Mouse (Mus musculus): ENCODE measurements around the gene Tab1. TPM values are rescaled to one million over a fixed set of nuclear protein-coding genes. Genes with fewer than 3 reads are reported as not detected.
A peak's percentile ranks its signal among the peaks of the same experiment; 100 is the strongest.

Tab1 gene
- polyA plus RNA-seq, 1 experiment from 2014 or later: 28.7 TPM

DNA sequence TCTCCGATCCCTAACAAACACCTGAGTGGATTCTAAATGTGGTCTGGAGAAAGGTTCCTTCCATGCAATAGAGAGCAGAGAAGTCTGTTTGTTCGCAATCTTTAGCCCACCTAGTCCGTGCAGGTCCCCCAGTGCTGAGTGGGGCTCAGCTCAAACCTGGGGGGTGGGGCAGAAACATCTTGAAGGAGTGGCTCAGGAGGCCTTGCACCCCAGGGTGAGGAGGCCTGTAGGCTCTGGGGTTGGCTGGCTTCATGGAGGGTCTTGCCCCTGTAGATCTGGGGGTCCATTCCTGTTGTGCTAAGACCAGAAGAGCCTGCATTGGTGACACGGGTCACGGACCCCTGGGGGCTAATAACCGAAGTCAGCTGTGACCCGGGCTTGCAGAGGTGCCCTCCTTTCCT lies 40.9 kb upstream of the Tab1 start:
- Histone ChIP-seq H3K9ac (ENCODE audit: low read depth, low read length) (peak overlapping the region; percentile 84), H3K27me3 (replicated peaks; ENCODE audit: control insufficient read depth, insufficient read depth, low read length) (peaks cover 18% of the 10 kb centered on the region)
- WGBS: 29% methylated on average over 7 of the region's 7 CpGs

DNA sequence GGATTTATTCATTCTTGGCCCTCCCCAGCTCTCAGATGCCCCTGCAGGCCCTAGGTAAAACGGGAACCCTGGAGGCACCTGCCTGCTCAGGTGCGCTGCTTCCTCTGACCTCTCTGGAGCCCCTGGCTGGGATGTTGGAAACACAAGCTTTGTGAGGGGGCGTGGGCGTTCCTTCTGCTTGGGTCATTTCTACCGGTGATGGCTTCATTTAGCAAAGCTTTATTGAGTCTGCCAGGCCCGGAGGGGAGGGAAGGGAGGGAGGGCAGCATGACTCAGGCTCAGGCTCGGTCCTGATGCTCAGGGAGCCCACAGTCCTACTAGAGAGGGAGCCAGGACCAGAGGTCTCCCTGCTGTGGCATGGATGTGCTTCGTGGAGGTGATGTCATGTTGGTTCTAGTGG lies 40.3 kb upstream of the Tab1 start:
- WGBS: 35% methylated on average over 8 of the region's 8 CpGs
- Histone ChIP-seq H3K9me3 (ENCODE audit: control insufficient read depth, low read length) (no peaks in the 10 kb centered on the region), H3K27ac (ENCODE audit: low read depth, low read length) (no peak overlapping the region), H3K4me2 (peak overlapping the region; percentile 98), H3K4me3 (ENCODE audit: low read depth, low read length) (peak overlapping the region; percentile 79; the same call in 1 of the 2 replicates), H3K4me1 (replicated peaks; ENCODE audit: control insufficient read depth, insufficient read depth, low read length) (peaks cover 30% of the 10 kb centered on the region), H3K27me3 (replicated peaks; ENCODE audit: control insufficient read depth, insufficient read depth, low read length) (peaks cover 18% of the 10 kb centered on the region), H3K9ac (ENCODE audit: low read depth, low read length) (no peak overlapping the region), H3K36me3 (ENCODE audit: control insufficient read depth, insufficient read depth, low read length) (no peaks in the 10 kb centered on the region)
- DNase-seq (ENCODE audit: low spot score) (no peak), ATAC-seq (replicated peaks; ENCODE audit: low FRiP score) (no peak)

More for the DNA sequence above, 40.9 kb upstream of the Tab1 start:
- Histone ChIP-seq H3K4me2 (peak overlapping the region; percentile 98), H3K27ac (ENCODE audit: low read depth, low read length) (no peak overlapping the region), H3K4me3 (ENCODE audit: low read depth, low read length) (peak overlapping the region; percentile 79), H3K4me1 (replicated peaks; ENCODE audit: control insufficient read depth, insufficient read depth, low read length) (peaks cover 28% of the 10 kb centered on the region), H3K9me3 (ENCODE audit: control insufficient read depth, low read length) (no peaks in the 10 kb centered on the region), H3K36me3 (ENCODE audit: control insufficient read depth, insufficient read depth, low read length) (no peaks in the 10 kb centered on the region)
- ATAC-seq (replicated peaks; ENCODE audit: low FRiP score): no peak
- no peak for DNase-seq (ENCODE audit: low spot score)

DNA sequence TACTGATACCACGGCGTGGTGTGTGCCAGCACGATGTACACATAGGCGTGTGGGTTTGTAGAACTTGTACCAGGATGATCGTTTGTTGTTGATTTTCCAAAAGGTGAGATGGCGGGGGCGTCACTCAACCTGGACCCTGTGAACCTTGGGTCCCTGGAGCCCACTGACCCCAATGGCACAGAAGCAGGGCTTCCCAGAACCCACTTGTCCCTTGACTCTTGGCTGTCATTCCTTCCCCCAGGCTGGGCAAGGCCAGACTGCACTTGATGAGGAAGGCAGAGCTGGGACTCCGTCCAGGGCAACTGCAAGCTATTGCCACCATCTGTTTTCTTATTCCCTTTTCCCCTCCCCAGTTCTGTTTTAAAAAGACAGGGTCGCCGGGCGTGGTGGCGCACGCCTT lies 38.7 kb upstream of the Tab1 start:
- Histone ChIP-seq H3K27ac (ENCODE audit: low read depth, low read length) (no peak overlapping the region), H3K9ac (ENCODE audit: low read depth, low read length) (no peak overlapping the region), H3K36me3 (ENCODE audit: control insufficient read depth, insufficient read depth, low read length) (no peaks in the 10 kb centered on the region), H3K27me3 (replicated peaks; ENCODE audit: control insufficient read depth, insufficient read depth, low read length) (peaks cover 18% of the 10 kb centered on the region), H3K9me3 (ENCODE audit: control insufficient read depth, low read length) (no peaks in the 10 kb centered on the region), H3K4me1 (replicated peaks; ENCODE audit: control insufficient read depth, insufficient read depth, low read length) (peaks cover 44% of the 10 kb centered on the region), H3K4me3 (ENCODE audit: low read depth, low read length) (no peak overlapping the region), H3K4me2 (no peak overlapping the region)
- DNase-seq (ENCODE audit: low spot score) (no peak), ATAC-seq (replicated peaks; ENCODE audit: low FRiP score) (no peak)
- WGBS: 93% methylated on average over 13 of the region's 13 CpGs

DNA sequence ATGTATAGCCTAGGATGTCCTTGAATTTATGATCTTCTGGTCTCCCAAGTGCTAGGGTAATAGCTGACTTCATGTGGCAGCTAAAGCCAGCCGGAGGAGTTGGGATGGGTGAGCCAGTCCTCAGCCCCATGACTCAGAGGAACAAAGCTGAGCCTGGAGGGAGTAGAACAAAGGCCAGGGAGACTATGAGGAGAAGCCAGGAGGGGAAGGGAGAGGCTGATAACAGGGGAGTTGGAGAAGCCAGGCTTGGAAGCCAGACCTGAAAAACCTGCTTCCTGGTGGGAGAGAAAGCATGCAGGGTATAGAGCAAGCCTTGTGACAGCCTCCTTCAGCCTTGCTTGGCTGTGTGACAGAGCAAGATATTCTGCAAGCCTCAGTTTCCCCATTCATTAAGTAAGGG lies 37.3 kb upstream of the Tab1 start:
- Histone ChIP-seq H3K9me3 (ENCODE audit: control insufficient read depth, low read length) (no peaks in the 10 kb centered on the region), H3K27me3 (replicated peaks; ENCODE audit: control insufficient read depth, insufficient read depth, low read length) (peaks cover 18% of the 10 kb centered on the region), H3K36me3 (ENCODE audit: control insufficient read depth, insufficient read depth, low read length) (no peaks in the 10 kb centered on the region), H3K4me3 (ENCODE audit: low read depth, low read length) (no peak overlapping the region), H3K4me2 (no peak overlapping the region), H3K27ac (ENCODE audit: low read depth, low read length) (no peak overlapping the region), H3K9ac (ENCODE audit: low read depth, low read length) (no peak overlapping the region), H3K4me1 (replicated peaks; ENCODE audit: control insufficient read depth, insufficient read depth, low read length) (peaks cover 45% of the 10 kb centered on the region)
- ATAC-seq (replicated peaks; ENCODE audit: low FRiP score): no peak
- no peak for DNase-seq (ENCODE audit: low spot score)
- 81% methylated on average over 1 of the region's 1 CpGs for WGBS

DNA sequence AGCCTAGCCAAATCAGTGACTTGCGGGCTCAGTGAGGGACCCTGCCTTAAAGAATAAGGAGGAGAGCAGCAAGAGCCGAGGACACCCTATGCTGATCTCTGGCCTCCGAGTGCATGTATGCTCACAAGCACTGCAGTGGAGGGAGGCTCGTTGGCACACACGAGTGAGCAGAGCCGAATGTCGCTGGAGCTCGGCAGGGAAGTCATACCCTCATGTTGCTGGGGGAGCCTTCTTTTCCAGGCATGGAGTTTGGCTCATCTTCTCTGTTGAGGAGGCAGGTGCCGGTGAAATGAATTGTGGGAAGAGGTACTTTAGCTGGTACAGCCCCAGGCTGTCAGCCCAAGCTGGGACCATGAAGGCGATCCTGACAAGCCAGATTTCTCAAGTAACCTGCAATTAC lies 36.5 kb upstream of the Tab1 start:
- peak overlapping the region; percentile 55 for H3K4me2 ChIP-seq
- DNase-seq (ENCODE audit: low spot score): no peak
- H3K9me3 ChIP-seq (ENCODE audit: control insufficient read depth, low read length): no peaks in the 10 kb centered on the region
- peak overlapping the region; percentile 58 for H3K9ac ChIP-seq (ENCODE audit: low read depth, low read length)
- H3K4me3 ChIP-seq (ENCODE audit: low read depth, low read length): peak overlapping the region; percentile 11; the same call in 1 of the 2 replicates
- H3K4me1 ChIP-seq (replicated peaks; ENCODE audit: control insufficient read depth, insufficient read depth, low read length): peaks cover 45% of the 10 kb centered on the region
- ATAC-seq (replicated peaks; ENCODE audit: low FRiP score): no peak
- H3K27me3 ChIP-seq (replicated peaks; ENCODE audit: control insufficient read depth, insufficient read depth, low read length): peaks cover 15% of the 10 kb centered on the region
- 76% methylated on average over 10 of the region's 10 CpGs for WGBS
- no peaks in the 10 kb centered on the region for H3K36me3 ChIP-seq (ENCODE audit: control insufficient read depth, insufficient read depth, low read length)
- peak overlapping the region; percentile 88 for H3K27ac ChIP-seq (ENCODE audit: low read depth, low read length)

DNA sequence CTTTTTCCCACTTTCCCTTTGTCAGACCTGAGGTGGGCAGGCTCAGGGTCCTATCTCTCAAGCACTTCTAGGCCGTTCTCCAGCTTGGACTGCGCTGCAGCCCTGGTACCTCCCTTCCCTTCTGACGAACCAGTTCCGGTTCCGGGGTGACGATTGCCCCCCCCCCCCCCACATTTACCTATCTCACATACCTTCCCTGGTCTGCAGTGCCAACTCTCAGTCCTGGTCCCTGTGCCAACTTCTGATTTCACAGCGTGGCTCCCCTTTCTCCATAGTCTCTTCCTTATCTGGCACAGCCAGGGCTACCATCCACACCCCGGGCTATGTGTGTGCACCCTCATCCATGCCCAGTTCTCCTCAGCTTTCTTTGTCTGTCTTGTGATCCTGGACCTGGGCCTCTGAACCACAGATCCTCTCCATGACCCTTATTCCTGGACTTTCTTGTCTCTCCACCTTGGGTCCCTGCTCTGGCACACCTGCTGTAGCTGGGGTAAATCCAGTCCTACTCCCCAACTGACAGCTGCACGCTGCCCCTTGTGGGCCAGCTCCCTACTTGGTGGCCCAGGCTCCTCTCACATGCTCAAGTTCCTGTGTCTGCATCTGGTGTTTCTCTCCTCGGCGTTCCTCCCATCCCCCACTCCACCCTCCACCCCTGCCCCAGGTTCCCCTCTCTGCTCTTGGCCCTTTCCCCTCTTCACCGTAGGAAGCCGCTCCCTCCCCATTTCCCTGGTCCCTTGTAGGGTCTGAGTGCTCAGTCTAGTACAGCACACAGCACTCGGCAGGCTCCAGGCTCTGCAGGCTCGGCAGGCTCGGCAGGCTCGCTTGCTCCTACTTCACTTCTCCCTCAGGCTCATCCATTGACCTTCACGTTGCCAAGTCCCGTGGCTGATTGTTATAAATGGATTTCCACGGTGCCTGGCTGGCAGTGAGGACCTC lies 35.7 kb upstream of the Tab1 start:
- Histone ChIP-seq H3K9ac (ENCODE audit: low read depth, low read length) (peak overlapping the region; percentile 58), H3K4me1 (replicated peaks; ENCODE audit: control insufficient read depth, insufficient read depth, low read length) (peaks cover 43% of the 10 kb centered on the region), H3K36me3 (ENCODE audit: control insufficient read depth, insufficient read depth, low read length) (no peaks in the 10 kb centered on the region), H3K27me3 (replicated peaks; ENCODE audit: control insufficient read depth, insufficient read depth, low read length) (peaks cover 8% of the 10 kb centered on the region), H3K4me2 (peak overlapping the region; percentile 55), H3K4me3 (ENCODE audit: low read depth, low read length) (peak overlapping the region; percentile 11; the same call in 1 of the 2 replicates), H3K9me3 (ENCODE audit: control insufficient read depth, low read length) (no peaks in the 10 kb centered on the region), H3K27ac (ENCODE audit: low read depth, low read length) (peak overlapping the region; percentile 88)
- ATAC-seq (replicated peaks; ENCODE audit: low FRiP score) (peak; percentile 74), DNase-seq (ENCODE audit: low spot score) (no peak)
- WGBS: 21% methylated on average over 19 of the region's 20 CpGs

DNA sequence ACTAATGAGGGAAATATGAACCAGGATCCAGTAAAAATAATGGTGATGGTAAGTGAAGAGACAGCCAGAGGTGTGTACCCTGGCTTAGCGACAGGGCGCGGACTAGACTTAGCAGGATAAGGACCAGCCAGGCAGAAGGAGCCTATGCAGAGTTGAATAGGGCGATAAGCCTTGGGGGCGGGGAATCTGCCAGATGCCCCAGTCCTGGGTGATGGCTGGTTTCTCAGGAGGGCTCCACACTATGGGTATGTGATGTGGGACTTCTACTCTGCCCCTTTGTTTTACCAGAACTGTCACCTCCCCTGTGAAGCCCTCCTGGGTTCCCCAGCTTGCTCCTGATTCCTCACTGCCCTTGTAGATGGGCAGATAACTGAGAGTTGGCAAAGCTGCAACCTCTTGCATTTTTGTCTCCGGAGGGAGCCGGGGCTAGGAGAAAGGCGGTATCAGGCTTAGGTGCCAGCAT lies 34.9 kb upstream of the Tab1 start:
- ATAC-seq (replicated peaks; ENCODE audit: low FRiP score): peak; percentile 96
- Histone ChIP-seq H3K27ac (ENCODE audit: low read depth, low read length) (peak overlapping the region; percentile 88), H3K4me1 (replicated peaks; ENCODE audit: control insufficient read depth, insufficient read depth, low read length) (peaks cover 40% of the 10 kb centered on the region), H3K4me3 (ENCODE audit: low read depth, low read length) (no peak overlapping the region), H3K36me3 (ENCODE audit: control insufficient read depth, insufficient read depth, low read length) (no peaks in the 10 kb centered on the region), H3K27me3 (replicated peaks; ENCODE audit: control insufficient read depth, insufficient read depth, low read length) (peaks cover under 1% of the 10 kb centered on the region; the same call in 1 of the 2 replicates), H3K9ac (ENCODE audit: low read depth, low read length) (peak overlapping the region; percentile 58), H3K4me2 (peak overlapping the region; percentile 55), H3K9me3 (ENCODE audit: control insufficient read depth, low read length) (no peaks in the 10 kb centered on the region)
- 24% methylated on average over 8 of the region's 8 CpGs for WGBS
- no peak for DNase-seq (ENCODE audit: low spot score)

DNA sequence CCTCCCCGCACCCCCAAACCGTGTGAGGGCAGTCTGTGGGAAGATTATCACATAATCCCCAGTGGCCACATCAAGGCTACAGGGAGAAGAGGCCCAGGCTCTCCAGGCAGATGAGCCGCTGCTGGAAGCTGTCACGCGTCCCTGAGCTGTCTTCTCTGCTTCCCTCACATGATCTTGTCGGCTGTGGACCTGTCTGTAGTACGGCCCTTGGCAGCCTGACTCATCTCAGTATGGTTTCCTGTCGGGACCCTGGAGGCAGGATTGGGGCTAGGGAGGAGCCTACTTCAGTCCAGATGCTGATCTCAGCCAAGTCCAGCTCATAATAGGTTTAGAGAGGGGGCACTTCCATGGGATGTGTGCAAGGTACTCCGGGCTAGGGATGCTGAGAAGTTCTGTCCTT lies 34.1 kb upstream of the Tab1 start:
- no peak for ATAC-seq (replicated peaks; ENCODE audit: low FRiP score)
- WGBS: 24% methylated on average over 9 of the region's 9 CpGs
- H3K4me3 ChIP-seq (ENCODE audit: low read depth, low read length): no peak overlapping the region
- H3K27me3 ChIP-seq (replicated peaks; ENCODE audit: control insufficient read depth, insufficient read depth, low read length): no peaks in the 10 kb centered on the region; the same call in 1 of the 2 replicates
- peak overlapping the region; percentile 55 for H3K4me2 ChIP-seq
- H3K27ac ChIP-seq (ENCODE audit: low read depth, low read length): no peak overlapping the region; the same call in 1 of the 2 replicates
- no peaks in the 10 kb centered on the region for H3K9me3 ChIP-seq (ENCODE audit: control insufficient read depth, low read length)
- peak overlapping the region; percentile 46 for H3K9ac ChIP-seq (ENCODE audit: low read depth, low read length)
- no peak for DNase-seq (ENCODE audit: low spot score)
- H3K36me3 ChIP-seq (ENCODE audit: control insufficient read depth, insufficient read depth, low read length): no peaks in the 10 kb centered on the region
- H3K4me1 ChIP-seq (replicated peaks; ENCODE audit: control insufficient read depth, insufficient read depth, low read length): peaks cover 40% of the 10 kb centered on the region

Data from liver, embryonic 11.5 days (tissue).